Mouse (Mus musculus) liver, adult 2 months (tissue): ENCODE measurements at regions not wholly inside any gene's neighbourhood (a gene's known extent, or its start where the extent isn't known, plus 50 kb on each side); places are given as distances from the start of the nearest gene placed in this dataset.

ENCODE experiments used
- CTCF ChIP-seq: fragments of 200-500 bp; IDR thresholded peaks from 2 replicates; pipeline ENCODE4 v1.5.1; 2011; ENCODE audit warnings: low read depth, low read length, control low read depth
- POLR2A ChIP-seq: fragments of 200-500 bp; IDR thresholded peaks from 2 replicates; pipeline ENCODE4 v1.6.1; 2011; ENCODE audit warnings: low read length, control low read depth; ENCODE audit not compliant: insufficient read depth; ENCODE audit errors: extremely low read depth

GRCm38 (mm10) chr5:26338191-26338590 is 80.7 kb downstream of the Gm7361 start:
- TF ChIP-seq POLR2A, result no peak
- TF ChIP-seq CTCF, result no peak
